Mouse (Mus musculus): Measurements from ENCODE around the gene Ppp1r13l.
A peak's percentile ranks its signal among the peaks of the same experiment; 100 is the strongest.

Ppp1r13l gene

GRCm38 (mm10) chr7:19362276-19362675 lies 2.7 kb downstream of the Ppp1r13l start:
- H3K4me3 ChIP-seq (replicated peaks; ENCODE audit: low read length) = peak overlapping the region; percentile 94

GRCm38 (mm10) chr7:19363881-19364280 lies 4.3 kb downstream of the Ppp1r13l start:
- H3K4me3 ChIP-seq (replicated peaks; ENCODE audit: low read length) = peak overlapping the region; percentile 35
- no peaks in the 10 kb centered on the region for H3K9me3 ChIP-seq (ENCODE audit: low read length)
- TF ChIP-seq NANOG (IDR thresholded peaks at IDR 0.05; ENCODE audit: borderline replicate concordance, low read length) (no peak), POU5F1 (IDR thresholded peaks at IDR 0.05; ENCODE audit: borderline replicate concordance, low read length) (no peak), CTCF (conservative IDR thresholded peaks at IDR 0.05; ENCODE audit: low read length) (peak; percentile 58)
- peaks cover 3% of the 10 kb centered on the region for H3K27me3 ChIP-seq (ENCODE audit: insufficient read depth, low read length)
- peaks cover 52% of the 10 kb centered on the region for H3K4me1 ChIP-seq (replicated peaks; ENCODE audit: low read depth, low read length)
- peaks cover 16% of the 10 kb centered on the region for H3K36me3 ChIP-seq (ENCODE audit: insufficient read depth, low read length)

More at GRCm38 (mm10) chr7:19362276-19362675, 2.7 kb downstream of the Ppp1r13l start:
- Histone ChIP-seq H3K27me3 (ENCODE audit: insufficient read depth, low read length) (no peaks in the 10 kb centered on the region), H3K9me3 (ENCODE audit: low read length) (no peaks in the 10 kb centered on the region), H3K4me1 (replicated peaks; ENCODE audit: low read depth, low read length) (peaks cover 62% of the 10 kb centered on the region), H3K36me3 (ENCODE audit: insufficient read depth, low read length) (peaks cover 23% of the 10 kb centered on the region)
- no peak for TF ChIP-seq CTCF (conservative IDR thresholded peaks at IDR 0.05; ENCODE audit: low read length)
- no peak for TF ChIP-seq POU5F1 (IDR thresholded peaks at IDR 0.05; ENCODE audit: borderline replicate concordance, low read length)
- no peak for TF ChIP-seq NANOG (IDR thresholded peaks at IDR 0.05; ENCODE audit: borderline replicate concordance, low read length)

GRCm38 (mm10) chr7:19365376-19365775 lies 5.8 kb downstream of the Ppp1r13l start:
- H3K4me3 ChIP-seq (replicated peaks; ENCODE audit: low read length) = no peak overlapping the region
- H3K36me3 ChIP-seq (ENCODE audit: insufficient read depth, low read length) = peaks cover 18% of the 10 kb centered on the region
- no peaks in the 10 kb centered on the region for H3K9me3 ChIP-seq (ENCODE audit: low read length)
- no peak for TF ChIP-seq NANOG (IDR thresholded peaks at IDR 0.05; ENCODE audit: borderline replicate concordance, low read length)
- TF ChIP-seq POU5F1 (IDR thresholded peaks at IDR 0.05; ENCODE audit: borderline replicate concordance, low read length) = no peak
- TF ChIP-seq CTCF (conservative IDR thresholded peaks at IDR 0.05; ENCODE audit: low read length) = no peak
- H3K27me3 ChIP-seq (ENCODE audit: insufficient read depth, low read length) = peaks cover 16% of the 10 kb centered on the region
- peaks cover 52% of the 10 kb centered on the region for H3K4me1 ChIP-seq (replicated peaks; ENCODE audit: low read depth, low read length)

- peaks cover 20% of the 10 kb centered on the region for H3K27me3 ChIP-seq (ENCODE audit: insufficient read depth, low read length)
- peaks cover 36% of the 10 kb centered on the region for H3K36me3 ChIP-seq (ENCODE audit: insufficient read depth, low read length)
- no peaks in the 10 kb centered on the region for H3K9me3 ChIP-seq (ENCODE audit: low read length)
- TF ChIP-seq NANOG (IDR thresholded peaks at IDR 0.05; ENCODE audit: borderline replicate concordance, low read length) = no peak
- no peak for TF ChIP-seq POU5F1 (IDR thresholded peaks at IDR 0.05; ENCODE audit: borderline replicate concordance, low read length)
- no peak for TF ChIP-seq CTCF (conservative IDR thresholded peaks at IDR 0.05; ENCODE audit: low read length)
- H3K4me1 ChIP-seq (replicated peaks; ENCODE audit: low read depth, low read length) = peaks cover 37% of the 10 kb centered on the region
- no peak overlapping the region for H3K4me3 ChIP-seq (replicated peaks; ENCODE audit: low read length)
Observed at GRCm38 (mm10) chr7:19368380-19368779, 8.8 kb downstream of the Ppp1r13l start.

GRCm38 (mm10) chr7:19369823-19370425 lies 10.4 kb downstream of the Ppp1r13l start:
- TF ChIP-seq NANOG (IDR thresholded peaks at IDR 0.05; ENCODE audit: borderline replicate concordance, low read length) (no peak), CTCF (conservative IDR thresholded peaks at IDR 0.05; ENCODE audit: low read length) (peak; percentile 61), POU5F1 (IDR thresholded peaks at IDR 0.05; ENCODE audit: borderline replicate concordance, low read length) (no peak)
- peaks cover 35% of the 10 kb centered on the region for H3K36me3 ChIP-seq (ENCODE audit: insufficient read depth, low read length)
- H3K4me1 ChIP-seq (replicated peaks; ENCODE audit: low read depth, low read length) = peaks cover 33% of the 10 kb centered on the region
- H3K4me3 ChIP-seq (replicated peaks; ENCODE audit: low read length) = peak overlapping the region; percentile 71
- no peaks in the 10 kb centered on the region for H3K9me3 ChIP-seq (ENCODE audit: low read length)
- peaks cover 20% of the 10 kb centered on the region for H3K27me3 ChIP-seq (ENCODE audit: insufficient read depth, low read length)

GRCm38 (mm10) chr7:19373367-19373766 lies 13.8 kb downstream of the Ppp1r13l start:
- TF ChIP-seq CTCF (conservative IDR thresholded peaks at IDR 0.05; ENCODE audit: low read length) (no peak), POU5F1 (IDR thresholded peaks at IDR 0.05; ENCODE audit: borderline replicate concordance, low read length) (no peak), NANOG (IDR thresholded peaks at IDR 0.05; ENCODE audit: borderline replicate concordance, low read length) (no peak)
- Histone ChIP-seq H3K4me1 (replicated peaks; ENCODE audit: low read depth, low read length) (peaks cover 60% of the 10 kb centered on the region), H3K9me3 (ENCODE audit: low read length) (no peaks in the 10 kb centered on the region), H3K4me3 (replicated peaks; ENCODE audit: low read length) (no peak overlapping the region), H3K27me3 (ENCODE audit: insufficient read depth, low read length) (peaks cover 20% of the 10 kb centered on the region), H3K36me3 (ENCODE audit: insufficient read depth, low read length) (peaks cover 47% of the 10 kb centered on the region)

- H3K9me3 ChIP-seq (ENCODE audit: low read length) = no peaks in the 10 kb centered on the region
- peaks cover 52% of the 10 kb centered on the region for H3K4me1 ChIP-seq (replicated peaks; ENCODE audit: low read depth, low read length)
- TF ChIP-seq CTCF (conservative IDR thresholded peaks at IDR 0.05; ENCODE audit: low read length) (no peak), POU5F1 (IDR thresholded peaks at IDR 0.05; ENCODE audit: borderline replicate concordance, low read length) (no peak), NANOG (IDR thresholded peaks at IDR 0.05; ENCODE audit: borderline replicate concordance, low read length) (no peak)
Observed at GRCm38 (mm10) chr7:19375368-19375767, 15.8 kb downstream of the Ppp1r13l start.

GRCm38 (mm10) chr7:19376019-19376418 lies 16.5 kb downstream of the Ppp1r13l start:
- Histone ChIP-seq H3K4me1 (replicated peaks; ENCODE audit: low read depth, low read length) (peaks cover 49% of the 10 kb centered on the region), H3K36me3 (ENCODE audit: insufficient read depth, low read length) (peaks cover 39% of the 10 kb centered on the region), H3K9me3 (ENCODE audit: low read length) (no peaks in the 10 kb centered on the region), H3K27me3 (ENCODE audit: insufficient read depth, low read length) (no peaks in the 10 kb centered on the region), H3K4me3 (replicated peaks; ENCODE audit: low read length) (peak overlapping the region; percentile 75)
- TF ChIP-seq POU5F1 (IDR thresholded peaks at IDR 0.05; ENCODE audit: borderline replicate concordance, low read length) (no peak), NANOG (IDR thresholded peaks at IDR 0.05; ENCODE audit: borderline replicate concordance, low read length) (no peak), CTCF (conservative IDR thresholded peaks at IDR 0.05; ENCODE audit: low read length) (no peak)

More at GRCm38 (mm10) chr7:19375368-19375767, 15.8 kb downstream of the Ppp1r13l start:
- peak overlapping the region; percentile 75 for H3K4me3 ChIP-seq (replicated peaks; ENCODE audit: low read length)
- peaks cover 44% of the 10 kb centered on the region for H3K36me3 ChIP-seq (ENCODE audit: insufficient read depth, low read length)
- 0 out of 2 replicates have a peak, but pooled peaks cover 4% of the 10 kb centered on the region for H3K27me3 ChIP-seq (ENCODE audit: insufficient read depth, low read length)

All from E14TG2a.4 (cell line).